Mouse (Mus musculus) myocyte (in vitro differentiated cells): ENCODE data around the gene Ccdc96.

Experiments used
- CEBPB ChIP-seq: IDR thresholded peaks from 2 replicates; pipeline ENCODE4 v1.6.1; 2011; ENCODE audit warnings: mild to moderate bottlenecking, moderate library complexity; ENCODE audit not compliant: poor library complexity, insufficient read depth, severe bottlenecking
- E2F4 ChIP-seq: IDR thresholded peaks from one replicate; pipeline ENCODE4 v1.6.1; 2011; ENCODE audit warnings: mild to moderate bottlenecking, control low read depth, moderate library complexity; ENCODE audit not compliant: insufficient read depth
- MAX ChIP-seq: IDR thresholded peaks from one replicate; pipeline ENCODE4 v1.6.1; 2011; ENCODE audit warnings: low read depth, mild to moderate bottlenecking, control low read depth
- MYOG ChIP-seq, 3 experiments: IDR thresholded peaks; one replicate each; pipeline ENCODE4 v1.6.1; 2011; ENCODE audit warnings: control low read depth in 2 of 3, low read depth in 2 of 3, mild to moderate bottlenecking in 2 of 3; ENCODE audit not compliant: insufficient read length in 2 of 3, control insufficient read depth in 1 of 3, insufficient read depth in 1 of 3
- POLR2A ChIP-seq: IDR thresholded peaks from one replicate; pipeline ENCODE4 v1.6.1; 2011; ENCODE audit warnings: low read depth, mild to moderate bottlenecking, control low read depth, moderate library complexity; ENCODE audit not compliant: insufficient read length

- no peak for TF ChIP-seq POLR2A
- TF ChIP-seq MYOG (IDR thresholded peaks at IDR 0.05; ENCODE audit: control insufficient read depth in 1 of 3, insufficient read depth in 1 of 3, insufficient read length in 2 of 3, low read depth in 2 of 3), result no peak
- TF ChIP-seq E2F4, result no peak
- no peak for TF ChIP-seq CEBPB
- TF ChIP-seq MAX, result no peak
Measured at GRCm38 (mm10) chr5:36462810-36463209, 21.6 kb upstream of the Ccdc96 start.
